Mouse (Mus musculus) layer of hippocampus, postnatal 10 days (tissue): ENCODE data around the gene Paxbp1. TPM values are rescaled to one million over a fixed set of nuclear protein-coding genes. Genes with fewer than 3 reads are reported as not detected.
A peak's percentile ranks its signal among the peaks of the same experiment; 100 is the strongest.

Experiments used
- DNase-seq, 2 experiments: peaks; one replicate each; pipeline ENCODE4 v3.0.0; 2021; ENCODE audit warnings: low spot score in 2 of 2
- total RNA-seq, 2 experiments: library from RNA; stranded (reverse); gene quantifications; 2 replicates each; pipeline ENCODE4 v1.2.3; 2021

The Paxbp1 gene
- total RNA-seq, 2 experiments from 2014 or later: 69.9 to 89.4 TPM

GRCm38 (mm10) chr16:91001098-91001497 lies 43.2 kb downstream of the Paxbp1 start:
- no peak for DNase-seq

GRCm38 (mm10) chr16:90999827-91000226 lies 44.5 kb downstream of the Paxbp1 start:
- no peak for DNase-seq

GRCm38 (mm10) chr16:90997822-90998221 lies 46.5 kb downstream of the Paxbp1 start:
- no peak for DNase-seq

GRCm38 (mm10) chr16:90996327-90997243 lies 47.8 kb downstream of the Paxbp1 start:
- DNase-seq: no peak

- no peak for DNase-seq
Observed at GRCm38 (mm10) chr16:90995498-90995897, 48.8 kb downstream of the Paxbp1 start.

GRCm38 (mm10) chr16:90995023-90995422 lies 49.3 kb downstream of the Paxbp1 start:
- DNase-seq: no peak

GRCm38 (mm10) chr16:90989162-90989561 lies 55.2 kb downstream of the Paxbp1 start:
- DNase-seq: no peak

GRCm38 (mm10) chr16:90988665-90989064 lies 55.7 kb downstream of the Paxbp1 start:
- no peak for DNase-seq

GRCm38 (mm10) chr16:90988039-90988438 lies 56.3 kb downstream of the Paxbp1 start:
- no peak for DNase-seq

GRCm38 (mm10) chr16:90971004-90971403 lies 73.3 kb downstream of the Paxbp1 start:
- DNase-seq: peak in 1 of 2 experiments; percentile 6

- peak in 1 of 2 experiments; percentile 8 for DNase-seq
Observed at GRCm38 (mm10) chr16:90966241-90966640, 78.1 kb downstream of the Paxbp1 start.

- peak in 1 of 2 experiments; percentile 6 for DNase-seq
Observed at GRCm38 (mm10) chr16:90964302-90964701, 80.0 kb downstream of the Paxbp1 start.

Other genes starting within 250 kb of the Paxbp1 start
- 10 to 100 TPM; 17.2 to 18.7 TPM for gene Urb1, start 234.1 kb downstream of the Paxbp1 start, total RNA-seq
- 1 to 10 TPM; 1.3 to 1.4 TPM for gene Eva1c, start 217.8 kb downstream of the Paxbp1 start, total RNA-seq
- 10 to 100 TPM; 39.7 to 40.8 TPM for gene Cfap298, start 109.4 kb downstream of the Paxbp1 start, total RNA-seq
- 100 to 1,000 TPM; 257 to 270 TPM for gene Synj1, start 33.2 kb downstream of the Paxbp1 start, total RNA-seq
- 1 to 10 TPM; 1.3 to 1.4 TPM for gene 4932438H23Rik, start 50.6 kb upstream of the Paxbp1 start, total RNA-seq
- 10 to 100 TPM; 36.0 to 44.8 TPM for gene Olig2, start 180.9 kb upstream of the Paxbp1 start, total RNA-seq
- gene Olig1, start 225.2 kb upstream of the Paxbp1 start, total RNA-seq: 100 to 1,000 TPM; 159 to 174 TPM